Mouse (Mus musculus): ENCODE measurements around the gene Ezh1. TPM values are rescaled to one million over a fixed set of nuclear protein-coding genes. Genes with fewer than 3 reads are reported as not detected.
A peak's percentile ranks its signal among the peaks of the same experiment; 100 is the strongest.

Gene Ezh1
- total and polyA plus RNA-seq, 3 experiments = 4.2 to 55.9 (median 25.4) TPM

GRCm38 (mm10) chr11:101230991-101231871 lies 5.0 kb upstream of the Ezh1 start:
- Histone ChIP-seq H3K36me3 (replicated peaks) (no peaks in the 10 kb centered on the region), H3K4me3 (ENCODE audit: low read depth, low read length) (peak overlapping the region; percentile 31; the same call in 1 of the 2 replicates), H3K4me1 (ENCODE audit: insufficient read depth, low read depth, low read length) (peaks cover 60% of the 10 kb centered on the region), H3K27me3 (ENCODE audit: insufficient read depth, low read length) (peaks cover 40% of the 10 kb centered on the region), H3K9me3 (replicated peaks) (no peaks in the 10 kb centered on the region)
- TF ChIP-seq CTCF (IDR thresholded peaks at IDR 0.05; ENCODE audit: low read depth, low read length) (no peak), TAL1 (conservative IDR thresholded peaks at IDR 0.05; ENCODE audit: low read depth, low read length) (no peak), GATA1 (IDR thresholded peaks at IDR 0.05; ENCODE audit: borderline replicate concordance, low read length) (no peak), POLR2AphosphoS5 (IDR thresholded peaks at IDR 0.05; ENCODE audit: insufficient replicate concordance, low read depth, low read length) (no peak), GATA2 (IDR thresholded peaks at IDR 0.05; ENCODE audit: borderline replicate concordance, low read depth, low read length) (no peak)
- no peak for ATAC-seq (ENCODE audit: extremely low read depth, insufficient number of reproducible peaks, low FRiP score, poor library complexity, severe bottlenecking)
- DNase-seq (ENCODE audit: low spot score) = no peak

DNA sequence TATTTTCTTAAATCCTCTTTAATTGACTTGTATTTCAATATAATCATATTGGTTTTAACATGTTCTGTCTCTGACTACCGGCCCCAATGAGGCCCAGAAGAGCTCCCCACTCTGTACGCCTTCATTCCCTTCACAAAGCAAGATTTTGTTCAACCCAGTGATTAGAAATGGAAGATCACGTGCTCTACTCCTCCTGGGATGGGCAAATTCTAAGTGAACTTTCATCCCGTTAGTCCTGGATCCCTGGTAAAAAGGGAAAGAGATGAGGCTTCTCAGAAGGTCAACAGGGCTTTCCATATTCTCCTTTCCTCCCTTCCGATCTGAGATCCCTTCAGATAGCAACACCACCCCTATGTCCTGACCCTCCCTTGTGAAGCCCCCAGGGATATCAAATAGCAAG lies 4.3 kb upstream of the Ezh1 start:
- Histone ChIP-seq H3K36me3 (replicated peaks) (no peaks in the 10 kb centered on the region), H3K9me3 (replicated peaks) (no peaks in the 10 kb centered on the region), H3K4me1 (ENCODE audit: insufficient read depth, low read depth, low read length) (peaks cover 64% of the 10 kb centered on the region), H3K4me3 (ENCODE audit: low read depth, low read length) (no peak overlapping the region), H3K27me3 (ENCODE audit: insufficient read depth, low read length) (peaks cover 40% of the 10 kb centered on the region)
- DNase-seq (ENCODE audit: low spot score) (no peak), ATAC-seq (ENCODE audit: extremely low read depth, insufficient number of reproducible peaks, low FRiP score, poor library complexity, severe bottlenecking) (no peak)
- no peak for TF ChIP-seq CTCF (IDR thresholded peaks at IDR 0.05; ENCODE audit: low read depth, low read length)
- no peak for TF ChIP-seq TAL1 (conservative IDR thresholded peaks at IDR 0.05; ENCODE audit: low read depth, low read length)
- TF ChIP-seq POLR2AphosphoS5 (IDR thresholded peaks at IDR 0.05; ENCODE audit: insufficient replicate concordance, low read depth, low read length) = no peak
- no peak for TF ChIP-seq GATA1 (IDR thresholded peaks at IDR 0.05; ENCODE audit: borderline replicate concordance, low read length)
- no peak for TF ChIP-seq GATA2 (IDR thresholded peaks at IDR 0.05; ENCODE audit: borderline replicate concordance, low read depth, low read length)

DNA sequence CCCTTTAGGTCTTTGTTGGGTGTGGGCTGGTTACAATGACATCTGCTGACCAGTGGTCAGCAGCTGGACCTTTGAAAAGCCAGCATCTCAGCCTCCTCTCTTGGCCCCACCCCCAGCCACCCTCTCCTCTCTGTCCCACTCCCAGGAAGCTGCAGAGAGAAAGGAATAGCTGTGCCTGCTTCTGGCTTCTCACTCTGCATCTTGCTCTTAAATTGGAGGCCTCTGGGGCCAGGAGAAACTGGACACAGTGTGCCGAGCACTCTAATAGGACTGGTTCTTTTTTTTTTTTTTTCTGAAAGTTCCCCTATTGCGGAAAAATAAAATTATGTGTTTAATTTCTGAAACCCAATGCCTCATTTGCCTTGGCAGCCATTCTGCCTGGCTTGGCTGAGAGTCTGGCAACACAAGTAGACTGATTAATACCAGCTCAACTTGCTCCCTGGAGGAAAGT lies 3.8 kb upstream of the Ezh1 start:
- peaks cover 68% of the 10 kb centered on the region for H3K4me1 ChIP-seq (ENCODE audit: insufficient read depth, low read depth, low read length)
- H3K36me3 ChIP-seq (replicated peaks) = no peaks in the 10 kb centered on the region
- no peaks in the 10 kb centered on the region for H3K9me3 ChIP-seq (replicated peaks)
- no peak overlapping the region for H3K4me3 ChIP-seq (ENCODE audit: low read depth, low read length)
- no peak for DNase-seq (ENCODE audit: low spot score)
- TF ChIP-seq TAL1 (conservative IDR thresholded peaks at IDR 0.05; ENCODE audit: low read depth, low read length) (no peak), GATA2 (IDR thresholded peaks at IDR 0.05; ENCODE audit: borderline replicate concordance, low read depth, low read length) (no peak), GATA1 (IDR thresholded peaks at IDR 0.05; ENCODE audit: borderline replicate concordance, low read length) (no peak), POLR2AphosphoS5 (IDR thresholded peaks at IDR 0.05; ENCODE audit: insufficient replicate concordance, low read depth, low read length) (no peak), CTCF (IDR thresholded peaks at IDR 0.05; ENCODE audit: low read depth, low read length) (no peak)
- no peak for ATAC-seq (ENCODE audit: extremely low read depth, insufficient number of reproducible peaks, low FRiP score, poor library complexity, severe bottlenecking)
- peaks cover 40% of the 10 kb centered on the region for H3K27me3 ChIP-seq (ENCODE audit: insufficient read depth, low read length)

- Histone ChIP-seq H3K4me3 (ENCODE audit: low read depth, low read length) (no peak overlapping the region), H3K27me3 (ENCODE audit: insufficient read depth, low read length) (peaks cover 38% of the 10 kb centered on the region), H3K4me1 (ENCODE audit: insufficient read depth, low read depth, low read length) (peaks cover 71% of the 10 kb centered on the region), H3K36me3 (replicated peaks) (peaks cover 3% of the 10 kb centered on the region), H3K9me3 (replicated peaks) (no peaks in the 10 kb centered on the region)
- no peak for DNase-seq (ENCODE audit: low spot score)
- TF ChIP-seq POLR2AphosphoS5 (IDR thresholded peaks at IDR 0.05; ENCODE audit: insufficient replicate concordance, low read depth, low read length) = no peak
- no peak for TF ChIP-seq TAL1 (conservative IDR thresholded peaks at IDR 0.05; ENCODE audit: low read depth, low read length)
- TF ChIP-seq GATA1 (IDR thresholded peaks at IDR 0.05; ENCODE audit: borderline replicate concordance, low read length) = no peak
- TF ChIP-seq GATA2 (IDR thresholded peaks at IDR 0.05; ENCODE audit: borderline replicate concordance, low read depth, low read length) = no peak
- TF ChIP-seq CTCF (IDR thresholded peaks at IDR 0.05; ENCODE audit: low read depth, low read length) = no peak
- ATAC-seq (ENCODE audit: extremely low read depth, insufficient number of reproducible peaks, low FRiP score, poor library complexity, severe bottlenecking) = no peak
Observed at GRCm38 (mm10) chr11:101229361-101229900, 3.2 kb upstream of the Ezh1 start.

GRCm38 (mm10) chr11:101225331-101226064 lies 765 bp downstream of the Ezh1 start:
- Histone ChIP-seq H3K4me1 (ENCODE audit: insufficient read depth, low read depth, low read length) (peaks cover 59% of the 10 kb centered on the region), H3K9me3 (replicated peaks) (no peaks in the 10 kb centered on the region), H3K4me3 (ENCODE audit: low read depth, low read length) (peak overlapping the region; percentile 91), H3K36me3 (replicated peaks) (peaks cover 5% of the 10 kb centered on the region), H3K27me3 (ENCODE audit: insufficient read depth, low read length) (peaks cover 29% of the 10 kb centered on the region)
- ATAC-seq (ENCODE audit: extremely low read depth, insufficient number of reproducible peaks, low FRiP score, poor library complexity, severe bottlenecking) (no peak), DNase-seq (ENCODE audit: low spot score) (no peak)
- TF ChIP-seq POLR2AphosphoS5 (IDR thresholded peaks at IDR 0.05; ENCODE audit: insufficient replicate concordance, low read depth, low read length) (no peak), CTCF (IDR thresholded peaks at IDR 0.05; ENCODE audit: low read depth, low read length) (no peak), TAL1 (conservative IDR thresholded peaks at IDR 0.05; ENCODE audit: low read depth, low read length) (no peak), GATA2 (IDR thresholded peaks at IDR 0.05; ENCODE audit: borderline replicate concordance, low read depth, low read length) (no peak), GATA1 (IDR thresholded peaks at IDR 0.05; ENCODE audit: borderline replicate concordance, low read length) (no peak)

Measured in G1E (cell line).